Mouse (Mus musculus) brain, embryonic 14.5 days (tissue): ENCODE measurements at regions not wholly inside any gene's neighbourhood (a gene's known extent, or its start where the extent isn't known, plus 50 kb on each side); places are given as distances from the start of the nearest gene placed in this dataset.
A peak's percentile ranks its signal among the peaks of the same experiment; 100 is the strongest.

Experiments used
- DNase-seq: peaks from one replicate; pipeline ENCODE4 v3.0.0-alpha.2; 2011; ENCODE audit warnings: low read depth
- CTCF ChIP-seq: fragments of 200-500 bp; IDR thresholded peaks from 2 replicates; pipeline ENCODE4 v1.5.1; 2012; ENCODE audit warnings: inconsistent platforms, mild to moderate bottlenecking, moderate library complexity, borderline replicate concordance; ENCODE audit not compliant: insufficient read depth, insufficient read length; ENCODE audit errors: extremely low read depth
- POLR2A ChIP-seq: fragments of 200-500 bp; IDR thresholded peaks from 2 replicates; pipeline ENCODE4 v1.6.1; 2012; ENCODE audit warnings: mild to moderate bottlenecking, inconsistent platforms, borderline replicate concordance; ENCODE audit not compliant: poor library complexity, insufficient read depth, insufficient read length, severe bottlenecking; ENCODE audit errors: extremely low read depth

GRCm38 (mm10) chr8:23504704-23505103, 1093.5 kb downstream of the Mrps31 start:
- TF ChIP-seq CTCF (peak; percentile 61; the same call in 1 of the 2 replicates), POLR2A (no peak)
- peak; percentile 77 for DNase-seq

GRCm38 (mm10) chr8:23505216-23505615, 1094.1 kb downstream of the Mrps31 start:
- peak; percentile 47 for DNase-seq
- TF ChIP-seq POLR2A = no peak
- TF ChIP-seq CTCF = no peak

GRCm38 (mm10) chr8:23505966-23506365, 1094.8 kb downstream of the Mrps31 start:
- TF ChIP-seq CTCF = no peak
- no peak for TF ChIP-seq POLR2A
- no peak for DNase-seq

- TF ChIP-seq CTCF = no peak
- TF ChIP-seq POLR2A = no peak
These were observed 1096.5 kb downstream of the Mrps31 start for GRCm38 (mm10) chr8:23507661-23508060.

DNA sequence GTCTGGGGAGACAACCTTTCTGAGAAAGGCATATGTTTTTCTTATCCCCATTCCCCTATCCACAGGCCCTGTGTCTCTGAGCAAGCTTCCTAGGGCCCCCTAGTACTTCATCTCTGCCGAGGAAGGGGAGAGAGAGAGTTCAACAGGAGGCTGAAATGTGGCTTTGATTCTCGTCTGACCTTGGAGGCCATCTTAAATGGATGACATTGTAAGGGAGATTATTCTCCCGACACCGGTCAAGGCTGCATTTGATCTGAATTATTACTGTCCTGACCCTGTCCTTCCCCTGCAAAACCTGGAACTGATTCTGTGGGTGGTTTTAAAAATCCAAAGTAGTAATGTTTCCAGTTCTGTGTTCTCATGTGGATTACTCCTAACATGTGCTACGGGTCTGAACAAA, 1098.9 kb downstream of the Mrps31 start:
- DNase-seq = no peak
- TF ChIP-seq CTCF (no peak), POLR2A (no peak)

More at GRCm38 (mm10) chr8:23507661-23508060, 1096.5 kb downstream of the Mrps31 start:
- DNase-seq = no peak

DNA sequence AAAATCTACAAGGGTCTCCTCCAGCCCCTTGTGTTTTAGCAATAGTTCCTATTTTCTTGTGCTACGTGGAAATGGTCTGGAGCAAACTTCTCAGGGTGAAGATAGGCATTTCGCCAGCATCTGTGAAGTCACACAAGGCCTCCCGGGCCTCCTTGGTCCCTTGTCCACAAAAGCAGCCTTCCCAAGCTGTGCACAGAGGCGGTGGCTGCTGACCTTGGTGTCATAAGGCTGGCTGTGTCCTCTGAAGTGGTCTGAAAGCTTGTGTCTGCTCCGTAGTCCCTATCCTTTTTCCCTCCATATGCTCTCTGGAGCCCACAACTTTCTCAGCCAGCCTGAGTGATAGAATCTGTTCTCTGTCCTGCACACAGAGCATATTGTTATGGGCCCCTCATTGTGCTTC, 1099.4 kb downstream of the Mrps31 start:
- no peak for TF ChIP-seq POLR2A
- no peak for TF ChIP-seq CTCF
- no peak for DNase-seq

- DNase-seq = no peak
- TF ChIP-seq POLR2A = no peak
These were observed 1100.1 kb downstream of the Mrps31 start for GRCm38 (mm10) chr8:23511264-23511663.

DNA sequence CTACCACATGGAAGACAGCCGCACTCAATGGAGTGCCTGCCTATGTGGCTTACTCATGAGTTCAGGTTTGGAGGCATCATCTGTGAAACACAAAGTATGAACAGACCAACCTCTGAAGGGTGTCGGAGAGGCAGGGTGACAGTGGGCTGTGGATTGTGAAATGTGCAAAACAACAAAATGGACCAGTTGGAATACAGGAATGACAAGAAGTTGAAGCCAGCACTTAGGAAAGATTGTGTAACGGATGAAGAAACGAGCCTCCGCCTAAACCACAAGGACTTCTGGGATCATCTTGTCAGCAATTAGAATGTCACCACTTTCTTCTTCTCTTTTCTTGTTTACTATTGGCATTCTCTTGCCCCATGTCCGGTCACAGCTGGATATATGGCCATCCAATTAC, 1100.6 kb downstream of the Mrps31 start:
- TF ChIP-seq POLR2A (no peak), CTCF (no peak)
- DNase-seq = no peak

GRCm38 (mm10) chr8:23516469-23516868, 1105.3 kb downstream of the Mrps31 start:
- TF ChIP-seq POLR2A (no peak), CTCF (no peak)
- no peak for DNase-seq

DNA sequence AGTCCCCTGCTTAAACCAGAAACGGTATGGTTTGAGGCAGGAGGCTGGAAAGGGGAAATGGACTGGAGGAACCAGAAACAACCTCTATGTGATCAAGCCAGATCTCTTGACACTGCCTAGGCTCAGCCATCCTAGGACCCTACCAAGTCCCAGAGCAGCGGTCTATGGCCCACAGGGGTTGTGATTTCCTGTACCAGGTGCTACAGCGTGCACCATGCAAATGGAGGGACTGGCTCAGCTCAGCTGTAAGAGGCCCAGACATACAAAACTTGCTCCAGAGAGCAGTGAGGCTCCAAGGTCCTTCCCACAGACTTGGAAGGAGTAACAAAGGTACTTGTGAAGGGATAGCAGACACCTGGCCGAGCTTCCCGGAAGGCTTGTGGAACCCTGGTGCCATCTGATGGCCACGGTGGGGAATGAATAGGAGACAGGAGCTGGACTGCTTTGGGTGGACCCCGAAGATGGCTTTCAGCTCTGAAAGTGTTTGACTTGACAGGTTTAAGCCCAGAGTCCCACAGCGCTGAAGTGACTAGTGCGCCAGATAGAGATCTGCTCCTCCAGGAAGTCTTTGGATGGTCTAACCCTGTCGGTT, 1120.5 kb downstream of the Mrps31 start:
- DNase-seq = peak; percentile 81
- TF ChIP-seq CTCF = peak; percentile 80
- TF ChIP-seq POLR2A = no peak

DNA sequence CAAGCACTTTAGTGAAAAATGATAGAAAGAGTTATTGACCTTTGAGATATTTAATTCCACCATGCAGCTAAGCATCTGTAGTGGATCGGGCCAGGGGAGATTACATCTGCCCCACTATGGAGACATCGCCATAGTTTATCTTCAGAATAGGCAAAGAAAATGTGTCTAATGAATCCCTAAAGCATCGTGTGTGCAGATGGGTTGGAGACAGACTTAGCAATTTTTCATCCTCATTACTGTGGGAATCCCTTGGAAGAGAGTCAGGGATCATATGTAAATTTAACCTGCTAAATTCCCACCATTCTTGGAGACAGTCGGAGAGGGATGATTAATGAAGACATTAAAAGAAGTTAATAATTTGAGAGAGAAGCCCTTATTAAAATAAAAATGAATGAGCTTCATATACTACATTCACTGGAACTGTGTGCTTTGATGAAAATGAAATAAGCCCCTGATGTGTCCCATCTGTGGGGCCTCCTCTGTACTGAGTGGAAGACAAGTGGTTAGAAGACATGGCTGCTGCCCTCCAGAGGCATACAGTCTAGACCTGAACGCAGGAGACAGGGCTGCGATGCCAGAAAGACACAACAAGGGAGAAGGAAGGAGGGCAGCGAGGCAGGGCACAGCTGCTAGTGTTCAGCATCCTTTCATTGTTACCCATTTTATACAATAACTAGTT, 1126.7 kb downstream of the Mrps31 start:
- peak; percentile 30 for DNase-seq

GRCm38 (mm10) chr8:23553565-23554473, 1142.7 kb downstream of the Mrps31 start:
- peak; percentile 47 for DNase-seq
- TF ChIP-seq CTCF (no peak), POLR2A (no peak)

More for the DNA sequence above, 1126.7 kb downstream of the Mrps31 start:
- TF ChIP-seq POLR2A = no peak
- TF ChIP-seq CTCF = no peak
